Mouse (Mus musculus) small intestine, adult 2 months (tissue): Measurements from ENCODE around the gene Gpr146.

Source experiments
- CTCF ChIP-seq: fragments of 200-500 bp; IDR thresholded peaks from 2 replicates; pipeline ENCODE4 v1.5.1; 2012; ENCODE audit warnings: low read depth, mild to moderate bottlenecking, control low read depth, inconsistent platforms, low read length, moderate library complexity, mixed read lengths; ENCODE audit not compliant: insufficient replicate concordance, insufficient read length; ENCODE audit errors: extremely low read depth
- POLR2A ChIP-seq: fragments of 200-500 bp; IDR thresholded peaks from 2 replicates; pipeline ENCODE4 v1.6.1; 2012; ENCODE audit warnings: low read depth, mild to moderate bottlenecking, control low read depth, inconsistent platforms, low read length, moderate library complexity

DNA sequence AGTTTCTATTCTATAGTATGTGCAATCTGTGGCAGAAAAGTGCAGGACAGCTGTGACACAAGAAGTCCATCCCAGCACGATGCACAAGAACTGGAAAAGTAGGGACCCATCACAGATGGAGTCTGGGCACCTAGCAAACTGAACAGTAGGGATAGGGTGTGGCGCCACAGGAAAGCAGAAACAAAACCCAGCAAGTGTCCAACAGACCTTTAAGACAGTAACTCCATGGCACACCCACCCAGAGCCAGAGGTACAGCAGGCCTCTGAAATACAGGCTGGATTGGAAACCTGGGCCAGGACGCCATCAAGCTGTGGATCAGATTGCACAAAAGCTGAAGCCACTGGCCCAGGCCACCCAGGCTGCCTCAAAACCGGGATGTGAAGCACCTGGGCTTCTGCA, 65.5 kb downstream of the Gpr146 start:
- TF ChIP-seq POLR2A = no peak
- TF ChIP-seq CTCF = no peak
